Mouse (Mus musculus): ENCODE results near the gene Suox.
"Not testable (repeated sequence)": the region's sequence is repeated elsewhere in the genome, so short reads cannot be mapped to it uniquely, and the experiment has no call there.

Gene Suox

GRCm38 (mm10) chr10:128627398-128628317, 46.2 kb downstream of the Suox start:
- no peak for DNase-seq (ENCODE audit: low spot score)

- peak; percentile 95 for DNase-seq (ENCODE audit: low spot score)
These were observed 47.3 kb downstream of the Suox start, which contains the start of gene Rps26 for GRCm38 (mm10) chr10:128626311-128627310. TSS of gene Rps26 (minus strand) at chr10:128626747.

GRCm38 (mm10) chr10:128625287-128625894, 48.5 kb downstream of the Suox start:
- no peak for DNase-seq (ENCODE audit: low spot score)

- not testable (repeated sequence) for DNase-seq (ENCODE audit: low spot score)
These were observed 50.7 kb downstream of the Suox start for GRCm38 (mm10) chr10:128623106-128623613.

- DNase-seq (ENCODE audit: low spot score): no peak
These were observed 51.2 kb downstream of the Suox start for GRCm38 (mm10) chr10:128622702-128623101.

- DNase-seq (ENCODE audit: low spot score): no peak
These were observed 51.8 kb downstream of the Suox start for GRCm38 (mm10) chr10:128621986-128622520.

GRCm38 (mm10) chr10:128620241-128620640, 53.6 kb downstream of the Suox start:
- DNase-seq (ENCODE audit: low spot score): no peak

All from yolk sac, embryonic 10.5 days (tissue).